Mouse (Mus musculus): Measurements from ENCODE around the gene Sgsh.

GRCm38 (mm10) chr11:119404627-119405026, 49.3 kb upstream of the Sgsh start:
- TF ChIP-seq CTCF (IDR thresholded peaks at IDR 0.05; ENCODE audit: low read depth, low read length) (peak; percentile 72), TAL1 (conservative IDR thresholded peaks at IDR 0.05; ENCODE audit: low read depth, low read length) (no peak)

Measured in G1E (cell line).